Mouse (Mus musculus) 3134 (cell line): ENCODE results near the gene Rxfp2.

Experiments used
- DNase-seq: peaks from one replicate; pipeline ENCODE4 v3.0.0-alpha.2; 2011; ENCODE audit warnings: low spot score; ENCODE audit not compliant: insufficient read length; ENCODE audit errors: extremely low read depth

The Rxfp2 gene

DNA sequence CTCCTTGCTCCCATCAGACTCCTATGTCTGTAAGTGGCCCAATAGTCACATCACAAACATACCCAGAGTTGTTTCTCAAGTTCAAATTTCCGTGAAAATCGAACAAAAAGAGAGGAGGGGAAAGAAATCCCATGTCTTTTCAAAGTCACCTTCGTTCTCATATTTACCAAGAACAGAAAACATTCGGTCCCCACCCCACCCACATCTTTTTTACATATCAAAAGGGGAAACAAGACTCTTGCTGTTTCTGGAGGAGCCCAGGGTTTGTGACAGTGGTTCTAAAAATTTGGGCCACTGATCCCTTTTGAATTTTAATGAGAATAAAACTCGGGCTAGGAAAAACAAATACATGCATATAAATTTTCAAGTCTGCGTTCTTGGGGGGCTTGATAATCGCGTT, 92.8 kb downstream of the Rxfp2 start:
- no peak for DNase-seq

DNA sequence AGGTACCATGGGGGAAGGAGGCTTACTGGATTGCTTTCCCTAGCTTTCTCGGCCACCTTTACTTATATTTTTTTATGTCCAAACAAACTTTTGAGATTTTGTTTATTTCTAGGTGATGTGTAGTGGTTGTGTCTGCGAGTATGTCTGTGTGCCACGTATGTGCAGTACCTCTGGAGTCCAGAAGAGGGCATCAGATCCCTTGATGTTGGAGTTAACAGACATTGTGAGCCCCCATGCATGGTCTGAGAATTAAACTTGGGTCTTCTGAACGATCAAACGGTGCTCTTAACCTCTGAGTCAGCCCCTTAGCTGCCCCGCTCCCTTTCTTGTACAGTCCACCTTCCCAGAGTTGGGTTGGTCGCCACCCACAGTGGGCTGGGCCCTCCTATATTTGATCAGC, 95.5 kb downstream of the Rxfp2 start:
- no peak for DNase-seq

DNA sequence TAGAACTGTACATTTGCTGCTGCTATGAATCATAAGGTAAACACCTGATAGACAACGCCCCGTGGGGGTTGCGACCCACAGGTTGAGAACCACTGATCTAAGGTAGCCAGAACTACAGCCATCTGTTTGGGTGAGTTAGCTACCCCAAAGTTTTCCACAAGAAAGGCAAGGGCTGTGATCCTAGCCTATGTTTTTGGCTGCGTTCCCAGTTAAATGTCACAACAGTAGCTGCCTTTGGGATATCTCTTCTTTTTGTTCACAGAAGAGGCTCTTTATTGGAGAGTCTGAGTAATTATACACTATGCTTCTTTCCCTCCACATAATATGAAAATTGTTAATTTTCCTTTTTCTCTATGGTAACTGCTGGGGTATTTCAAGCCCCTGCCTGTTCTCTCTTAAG, 96.3 kb downstream of the Rxfp2 start:
- no peak for DNase-seq

DNA sequence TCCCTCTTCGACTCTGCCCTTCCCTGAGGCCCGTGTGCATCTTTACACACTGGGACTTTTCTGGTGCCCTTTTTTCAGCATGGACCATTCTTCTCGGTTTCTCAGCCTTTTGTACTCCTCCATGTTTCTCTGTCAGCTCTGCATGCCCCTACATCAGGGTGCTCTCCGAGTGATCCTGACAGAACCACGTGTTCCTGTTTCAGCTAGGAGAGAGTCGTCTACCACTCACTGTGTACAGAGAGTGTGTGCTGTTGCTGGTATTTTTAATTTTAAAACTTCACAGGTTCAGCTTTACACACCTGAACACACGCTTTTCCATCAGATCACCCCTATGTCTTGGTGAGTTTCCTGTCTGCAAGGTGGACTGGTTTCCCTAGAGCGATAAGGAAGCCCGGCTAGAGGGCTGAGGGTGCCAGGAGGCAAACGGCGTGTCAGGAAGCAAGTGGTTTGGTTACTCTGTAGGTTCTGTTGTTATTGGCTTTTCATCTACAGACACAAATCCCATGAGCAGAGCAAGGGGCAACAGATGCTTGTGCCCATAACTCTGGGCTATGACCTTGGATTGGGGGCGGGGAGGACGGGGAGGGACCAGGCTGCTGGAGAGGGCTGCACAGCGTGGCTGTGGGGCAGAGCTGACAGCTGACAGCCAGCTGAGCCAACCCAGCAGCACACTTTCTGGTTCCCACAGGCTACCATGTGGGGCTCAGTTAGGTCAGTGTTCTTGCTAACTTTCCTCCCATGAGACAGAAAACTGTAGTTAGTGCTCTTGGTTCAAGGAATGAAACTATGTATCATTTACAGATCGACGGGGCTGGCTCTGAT, 97.0 kb downstream of the Rxfp2 start:
- no peak for DNase-seq

DNA sequence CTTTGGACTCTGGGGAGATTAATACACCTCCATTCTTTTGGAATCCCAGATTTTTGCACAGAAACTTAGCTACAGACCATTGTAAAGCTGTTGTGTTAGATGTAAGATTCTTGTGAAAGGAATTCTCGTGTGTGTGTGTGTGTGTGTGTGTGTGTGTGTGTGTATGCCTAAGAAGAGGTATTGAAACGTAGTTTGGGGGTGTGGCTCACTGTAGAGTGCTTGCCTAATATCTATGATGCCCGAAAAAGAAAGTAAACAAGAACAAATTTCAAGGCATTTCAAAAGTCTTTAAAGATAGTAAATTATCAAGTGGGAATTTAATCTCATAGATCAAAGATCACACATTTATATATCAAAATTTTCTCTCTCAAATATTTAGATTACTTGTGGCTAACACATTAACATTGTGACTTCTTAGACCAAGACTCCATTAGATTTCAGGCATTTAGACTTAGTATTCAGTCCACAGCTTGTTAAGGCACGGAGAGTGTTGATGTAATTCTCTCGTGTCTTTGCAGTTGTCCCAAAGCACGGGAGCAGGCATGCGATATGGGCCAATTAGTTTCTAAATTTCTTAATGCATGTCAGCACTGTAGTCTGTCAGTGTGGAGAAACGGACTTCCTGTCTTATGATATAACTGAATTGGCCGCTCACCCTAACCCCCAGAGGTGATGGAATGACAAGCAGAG, 97.9 kb downstream of the Rxfp2 start:
- no peak for DNase-seq

DNA sequence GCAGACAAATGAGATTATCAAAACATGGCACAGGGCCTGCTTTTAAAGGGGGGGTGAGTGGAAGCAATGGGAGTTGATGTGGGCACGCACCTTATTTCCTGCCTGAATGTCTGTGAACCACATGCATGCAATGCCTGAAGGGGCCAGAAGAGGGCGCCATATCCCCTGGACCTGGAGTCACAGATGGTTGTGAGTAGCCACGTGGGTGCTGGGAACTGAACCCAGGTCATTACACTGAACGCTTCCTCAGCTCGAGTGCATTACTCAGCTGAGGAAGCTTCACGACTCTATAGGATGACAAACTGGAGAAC, 98.4 kb downstream of the Rxfp2 start:
- DNase-seq, result no peak

DNA sequence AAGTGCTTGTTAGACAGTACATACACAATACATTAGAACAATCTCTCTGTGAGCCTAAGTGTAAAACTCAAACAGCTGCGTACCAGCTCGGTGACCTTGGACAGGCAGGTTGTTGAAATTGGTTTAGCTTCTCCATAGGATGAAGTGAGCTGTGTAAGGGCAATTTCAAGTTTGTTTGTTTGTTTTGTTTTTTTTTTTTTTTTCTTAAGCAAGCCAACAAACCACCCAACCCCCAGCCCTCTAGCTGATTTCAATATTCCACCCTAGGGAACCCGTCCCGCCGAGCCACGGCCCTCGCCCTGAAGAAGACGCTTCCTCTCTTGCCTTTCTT, 99.6 kb downstream of the Rxfp2 start:
- DNase-seq, result no peak

DNA sequence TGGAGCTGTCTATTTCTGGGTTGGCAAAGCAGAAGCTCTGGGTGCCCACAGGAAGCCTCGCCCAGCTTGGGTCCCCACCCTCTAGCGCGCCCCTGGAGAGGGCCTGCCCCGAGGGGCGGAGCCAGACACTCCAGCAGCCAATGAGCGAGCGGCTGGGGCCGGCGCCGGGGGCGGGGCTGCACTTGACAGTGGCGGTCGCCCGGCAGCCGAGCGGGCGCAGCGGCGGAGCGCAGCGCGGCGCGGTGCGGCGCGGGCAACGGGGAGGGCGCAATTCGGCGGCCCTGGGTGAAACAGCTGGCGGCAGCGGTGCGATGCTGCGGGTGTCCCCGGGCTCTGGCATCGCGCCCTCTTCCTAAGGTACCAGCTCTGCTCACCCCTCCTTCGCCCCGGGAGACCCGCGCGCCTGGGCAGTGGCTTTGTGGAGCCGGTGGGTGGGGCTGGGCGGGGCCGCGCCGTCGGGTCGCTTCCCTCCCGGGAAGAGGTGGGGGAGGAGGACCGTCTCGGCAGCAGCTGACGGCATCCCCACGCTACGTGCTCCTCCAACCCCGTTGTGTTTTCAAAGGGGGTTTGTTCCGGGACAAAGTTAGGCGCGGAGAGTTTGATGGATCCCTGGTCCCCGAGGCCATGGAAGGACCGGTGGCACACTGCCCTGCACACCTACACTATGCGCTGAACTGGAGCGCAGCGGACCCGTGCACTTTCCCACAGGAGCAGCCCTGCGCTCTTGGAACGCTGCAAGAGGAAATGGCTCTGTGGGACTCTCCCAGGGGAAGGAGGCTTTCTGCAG, 100.2 kb downstream of the Rxfp2 start, which contains the start of gene Fry:
Gene Fry, plus strand, starts transcription at position 191 of the 787 bp plus-strand sequence.
- no peak for DNase-seq

DNA sequence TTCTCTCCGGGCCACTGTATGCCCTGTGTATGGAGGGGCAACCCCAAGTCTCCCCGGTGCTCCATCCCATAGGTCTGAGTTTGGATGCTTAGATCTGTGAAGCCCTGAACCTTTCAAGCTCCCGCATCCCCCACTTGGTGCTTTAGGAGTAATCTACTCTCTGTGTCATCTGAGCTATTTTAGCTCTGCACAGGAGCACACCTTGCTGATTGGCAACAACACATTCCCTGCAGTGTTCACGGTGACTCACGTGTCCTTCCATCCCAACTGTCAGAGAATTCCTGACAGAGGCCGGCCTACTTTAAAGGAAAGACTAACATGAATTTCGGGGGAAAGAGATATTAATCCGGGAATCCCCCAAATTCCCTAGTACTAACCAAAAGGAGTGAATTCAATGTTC, 102.2 kb downstream of the Rxfp2 start:
- no peak for DNase-seq

DNA sequence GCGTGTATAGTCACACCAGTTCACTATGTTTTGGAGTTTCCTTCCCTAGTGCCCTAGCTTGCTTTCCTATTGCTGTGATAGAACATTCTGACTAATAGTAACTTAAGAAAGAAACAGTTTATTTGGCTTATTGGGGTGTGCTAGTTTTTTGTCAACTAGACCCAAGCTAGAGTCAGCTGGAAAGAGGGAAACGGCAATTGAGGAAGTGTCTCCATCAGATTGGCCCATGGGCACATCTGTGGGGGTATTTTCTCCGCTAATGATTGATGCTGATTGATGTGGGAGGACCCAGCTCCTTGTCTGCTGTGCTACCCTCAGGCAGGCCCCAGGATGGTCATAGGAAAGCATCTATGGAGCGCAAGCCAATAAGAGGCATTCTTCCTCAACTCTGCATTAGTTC, 103.6 kb downstream of the Rxfp2 start:
- DNase-seq, result no peak

DNA sequence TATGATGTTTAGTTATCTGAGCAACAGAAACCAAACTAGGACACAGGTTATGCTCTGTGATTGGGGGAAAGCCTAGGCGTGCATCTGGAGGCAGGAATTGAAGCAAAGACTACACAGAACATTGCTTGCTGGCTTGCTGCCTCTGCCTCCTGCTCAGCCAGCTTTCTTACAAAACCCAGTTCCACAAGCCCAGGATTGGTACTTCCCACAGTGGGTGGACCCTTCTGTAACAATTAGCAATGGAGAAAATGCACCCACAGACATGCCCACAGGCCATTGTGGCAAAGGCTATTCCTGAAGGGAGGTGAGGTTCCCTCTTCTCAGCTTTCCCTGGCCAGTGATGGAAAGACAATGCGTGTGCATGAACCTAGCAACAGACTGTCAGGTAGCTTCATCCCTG, 104.1 kb downstream of the Rxfp2 start:
- no peak for DNase-seq

DNA sequence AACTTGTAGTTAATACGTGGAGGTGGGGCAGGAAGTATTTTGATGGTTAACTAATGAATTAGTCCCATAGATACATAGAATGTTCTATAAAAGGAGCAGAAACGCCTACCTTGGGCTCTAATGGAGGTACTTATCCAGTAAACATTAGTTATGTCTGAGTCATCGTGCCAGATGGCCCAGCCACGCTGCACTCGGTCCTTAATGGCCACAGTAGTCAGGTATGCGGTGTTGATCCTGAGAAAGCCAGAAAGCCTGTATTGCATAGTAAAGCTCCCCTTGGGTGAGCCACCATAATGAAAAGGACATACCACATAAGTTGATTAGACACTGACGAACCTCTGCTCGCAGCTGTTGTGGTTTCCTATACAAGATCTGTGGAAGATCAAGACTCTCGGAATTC, 107.4 kb downstream of the Rxfp2 start:
- DNase-seq, result no peak

DNA sequence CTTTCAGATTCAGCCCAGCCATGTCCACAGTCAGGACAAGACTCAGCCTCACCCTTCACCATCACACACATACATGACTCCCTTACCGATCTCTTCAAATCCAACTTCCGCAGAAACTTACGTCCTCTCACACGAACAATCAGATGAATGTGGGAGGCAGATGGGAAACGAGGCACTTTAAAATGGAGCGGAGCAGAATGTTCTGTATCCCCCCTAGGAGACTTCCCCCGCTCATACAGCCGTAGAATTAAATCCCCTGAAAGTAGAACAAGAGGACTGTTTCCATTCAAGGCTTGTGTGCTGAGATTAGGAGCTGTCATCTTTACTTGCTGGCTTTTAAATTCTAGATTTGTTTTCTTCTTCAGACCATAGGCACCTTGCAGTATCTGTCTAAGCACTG, 110.0 kb downstream of the Rxfp2 start:
- no peak for DNase-seq

DNA sequence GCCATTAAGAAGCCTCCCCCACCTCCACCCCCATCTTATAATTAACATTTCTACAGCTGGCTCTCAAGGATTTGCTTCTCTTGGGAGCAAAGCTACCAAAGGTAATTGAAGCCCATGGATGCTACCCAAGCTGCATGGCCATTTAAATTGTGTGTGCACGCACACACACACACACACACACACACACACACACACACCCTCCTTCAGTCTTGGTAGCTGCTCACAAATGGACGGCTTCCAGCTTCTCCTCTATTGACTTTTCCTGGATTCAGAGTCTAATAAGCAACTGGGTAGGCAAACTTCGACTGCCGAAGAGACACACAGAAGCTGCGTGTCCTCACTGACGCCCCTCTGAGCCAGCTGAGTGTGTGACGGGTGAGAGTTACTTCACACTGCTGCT, 111.7 kb downstream of the Rxfp2 start:
- DNase-seq, result no peak

DNA sequence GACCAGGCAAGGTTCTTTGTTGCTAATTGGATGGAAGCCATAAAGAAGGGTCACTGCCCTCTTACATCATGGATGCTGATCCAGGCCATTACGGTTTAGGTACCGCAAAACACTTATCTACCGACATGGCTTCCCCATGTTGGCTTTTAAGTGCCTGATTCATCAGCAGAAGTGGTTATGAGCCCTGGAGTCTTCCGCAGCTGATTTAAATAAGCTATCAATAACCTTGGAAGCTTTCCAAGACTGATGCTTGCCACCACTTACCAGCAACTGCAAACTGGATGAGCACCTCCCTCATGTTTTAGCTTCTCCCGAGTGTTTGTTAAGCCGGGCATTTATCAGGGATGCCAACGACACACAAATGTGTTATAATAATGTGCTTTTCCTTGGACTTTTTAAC, 112.7 kb downstream of the Rxfp2 start:
- no peak for DNase-seq
